Mouse (Mus musculus) heart, postnatal 0 days (tissue): ENCODE data around the gene Exog. TPM values are rescaled to one million over a fixed set of nuclear protein-coding genes. Genes with fewer than 3 reads are reported as not detected.

Experiments used
- ATAC-seq: fragments of 200-750 bp; cut with Nextera tagmentation; 2 replicates; pipeline ENCODE4 v1.8.0; 2017; ENCODE audit warnings: low read depth, moderate number of reproducible peaks, moderate library complexity; ENCODE audit not compliant: insufficient read depth
- DNase-seq: peaks from one replicate; pipeline ENCODE4 v3.0.0-alpha.2; 2016; ENCODE audit warnings: low spot score
- H3K27ac ChIP-seq: fragments of 300-500 bp; sonication (generic); 2 replicates; pipeline ENCODE4 v1.5.1; 2014; ENCODE audit warnings: low read depth, mild to moderate bottlenecking
- H3K27me3 ChIP-seq: fragments of 300-500 bp; sonication (generic); 2 replicates; pipeline ENCODE4 v1.6.1; 2014; ENCODE audit warnings: low read length, mixed read lengths; ENCODE audit not compliant: control insufficient read depth, insufficient read depth
- H3K36me3 ChIP-seq: fragments of 300-500 bp; sonication (generic); replicated peaks from 2 replicates; pipeline ENCODE4 v1.6.1; 2014; ENCODE audit warnings: low read length, mixed read lengths; ENCODE audit not compliant: control insufficient read depth, insufficient read depth
- H3K4me1 ChIP-seq: fragments of 300-500 bp; sonication (generic); 2 replicates; pipeline ENCODE4 v1.6.1; 2014; ENCODE audit warnings: antibody characterized with exemption; ENCODE audit not compliant: control insufficient read depth, insufficient read depth
- H3K4me2 ChIP-seq: fragments of 300-500 bp; sonication (generic); 2 replicates; pipeline ENCODE4 v1.6.1; 2014; ENCODE audit warnings: low read depth, mild to moderate bottlenecking, low read length, moderate library complexity
- H3K4me3 ChIP-seq: fragments of 300-500 bp; sonication (generic); 2 replicates; pipeline ENCODE4 v1.5.1; 2014; ENCODE audit warnings: low read depth, low read length
- H3K9ac ChIP-seq: fragments of 300-500 bp; sonication (generic); replicated peaks from 2 replicates; pipeline ENCODE4 v1.6.1; 2014; ENCODE audit warnings: low read depth, low read length, mixed read lengths
- H3K9me3 ChIP-seq: fragments of 300-500 bp; sonication (generic); replicated peaks from 2 replicates; pipeline ENCODE4 v1.6.1; 2016; ENCODE audit warnings: low read length; ENCODE audit not compliant: control insufficient read depth
- CTCF ChIP-seq: IDR thresholded peaks from 2 replicates; pipeline ENCODE4 v1.5.1; 2016; ENCODE audit warnings: antibody characterized with exemption, control low read depth, low read depth
- EP300 ChIP-seq: IDR thresholded peaks from 2 replicates; pipeline ENCODE4 v1.6.1; 2016; ENCODE audit warnings: antibody characterized with exemption, low read depth
- WGBS: fragments of 180-500 bp; shearing (Covaris S2); extraction: QIAGEN DNeasy Blood & Tissue Kit; methylation state at CpG from one replicate; pipeline ENCODE4 v1.1.7; 2014; 5-methylcytosine and 5-hydroxymethylcytosine counted together
- polyA plus RNA-seq: library from polyadenylated mRNA; unstranded; fragments of >200 nt; fragmentation: Nextera tagmentation; extraction: Ambion mirVana; gene quantifications from 2 replicates; pipeline ENCODE4 v1.2.1, GENCODE M21; 2015
- total RNA-seq: library from RNA; depleted of rRNA; stranded (reverse); fragments of >200 nt; gene quantifications from 2 replicates; pipeline ENCODE4 v1.2.3, GENCODE M21; 2014; ENCODE audit warnings: low replicate concordance; rRNA removed

Gene Exog
- total RNA-seq = 1.4 and 3.0 TPM in 2 replicates
- polyA plus RNA-seq = 4.2 and 4.8 TPM in 2 replicates

- Histone ChIP-seq H3K4me2 (peak within 1 kb of the TSS; percentile 70), H3K27ac (peak within 1 kb of the TSS; percentile 39; the same call in 1 of the 2 replicates), H3K36me3 (peaks cover 29% of the 10 kb centered on the region), H3K9me3 (no peaks in the 10 kb centered on the region), H3K4me1 (0 out of 2 replicates have a peak, but pooled peaks cover 9% of the 10 kb centered on the region), H3K27me3 (no peaks in the 10 kb centered on the region), H3K4me3 (peak within 1 kb of the TSS; percentile 68), H3K9ac (peak within 1 kb of the TSS; percentile 66)
- no peak for TF ChIP-seq EP300
- peak; percentile 75 for TF ChIP-seq CTCF
- WGBS = under 1% methylated on average over 52 of the region's 52 CpGs
- ATAC-seq (peak; percentile 93), DNase-seq (peak; percentile 96)
Measured at GRCm38 (mm10) chr9:119444738-119445429, at the start of gene Exog. Exog (plus strand) TSS chr9:119444943.

- 2% methylated on average over 7 of the region's 7 CpGs for WGBS
- 0 out of 2 replicates have a peak overlapping the region, but pooled peaks have one; percentile 4 for H3K27ac ChIP-seq
- peaks cover 9% of the 10 kb centered on the region; the same call in 1 of the 2 replicates for H3K4me1 ChIP-seq
- H3K9me3 ChIP-seq = no peaks in the 10 kb centered on the region
- no peaks in the 10 kb centered on the region for H3K27me3 ChIP-seq
- H3K9ac ChIP-seq = peak overlapping the region; percentile 21; the same call in 1 of the 2 replicates
- no peak for TF ChIP-seq EP300
- TF ChIP-seq CTCF = no peak
- no peaks in the 10 kb centered on the region for H3K36me3 ChIP-seq
- H3K4me3 ChIP-seq = peak overlapping the region; percentile 83
- peak overlapping the region; percentile 97 for H3K4me2 ChIP-seq
- 0 out of 2 replicates have a peak, but pooled peaks have one; percentile 0 for ATAC-seq
- no peak for DNase-seq
Measured at GRCm38 (mm10) chr9:119401351-119401750, 43.4 kb upstream of the Exog start.

- H3K4me2 ChIP-seq = peak within 1 kb of the TSS; percentile 97
- no peaks in the 10 kb centered on the region for H3K36me3 ChIP-seq
- H3K9me3 ChIP-seq = no peaks in the 10 kb centered on the region
- peak within 1 kb of the TSS; percentile 95 for H3K27ac ChIP-seq
- WGBS = 0% methylated on average over 28 of the region's 32 CpGs
- H3K27me3 ChIP-seq = no peaks in the 10 kb centered on the region
- peaks cover 9% of the 10 kb centered on the region; the same call in 1 of the 2 replicates for H3K4me1 ChIP-seq
- ATAC-seq = peak; percentile 95
- peak within 1 kb of the TSS; percentile 91 for H3K9ac ChIP-seq
- peak within 1 kb of the TSS; percentile 83 for H3K4me3 ChIP-seq
- no peak for TF ChIP-seq EP300
- peak; percentile 54 for TF ChIP-seq CTCF
- peak; percentile 94 for DNase-seq
Measured at GRCm38 (mm10) chr9:119401801-119402214, 42.9 kb upstream of the Exog start, which contains the start of gene Acvr2b. Acvr2b (plus strand) TSS chr9:119402118.

- H3K9me3 ChIP-seq = no peaks in the 10 kb centered on the region
- H3K9ac ChIP-seq = peak overlapping the region; percentile 91
- ATAC-seq (peak; percentile 57), DNase-seq (peak; percentile 26)
- H3K4me2 ChIP-seq = peak overlapping the region; percentile 97
- peak overlapping the region; percentile 95 for H3K27ac ChIP-seq
- H3K4me3 ChIP-seq = peak overlapping the region; percentile 83
- no peaks in the 10 kb centered on the region for H3K27me3 ChIP-seq
- no peaks in the 10 kb centered on the region for H3K36me3 ChIP-seq
- WGBS = under 1% methylated on average over 94 of the region's 127 CpGs
- TF ChIP-seq EP300 = no peak
- TF ChIP-seq CTCF = no peak
- peaks cover 9% of the 10 kb centered on the region; the same call in 1 of the 2 replicates for H3K4me1 ChIP-seq
Measured at GRCm38 (mm10) chr9:119402253-119403235, 42.2 kb upstream of the Exog start.

GRCm38 (mm10) chr9:119403236-119403641 is 41.5 kb upstream of the Exog start:
- ATAC-seq (no peak), DNase-seq (peak; percentile 32)
- H3K36me3 ChIP-seq = no peaks in the 10 kb centered on the region
- no peaks in the 10 kb centered on the region for H3K9me3 ChIP-seq
- H3K4me2 ChIP-seq = peak overlapping the region; percentile 97
- no peak for TF ChIP-seq CTCF
- TF ChIP-seq EP300 = no peak
- H3K4me1 ChIP-seq = peaks cover 13% of the 10 kb centered on the region; the same call in 1 of the 2 replicates
- H3K27ac ChIP-seq = no peak overlapping the region
- under 1% methylated on average over 26 of the region's 26 CpGs for WGBS
- H3K27me3 ChIP-seq = no peaks in the 10 kb centered on the region
- H3K9ac ChIP-seq = peak overlapping the region; percentile 91
- peak overlapping the region; percentile 83 for H3K4me3 ChIP-seq
